Mouse (Mus musculus): ENCODE measurements around the gene Lpcat2b. TPM values are rescaled to one million over a fixed set of nuclear protein-coding genes. Genes with fewer than 3 reads are reported as not detected.

The Lpcat2b gene
- polyA plus RNA-seq, 1 experiment from 2014 or later = not detected

- no peak overlapping the region for H3K27ac ChIP-seq (ENCODE audit: low read length)
- 85% methylated on average over 4 of the region's 4 CpGs for WGBS
- 0 out of 2 replicates have a peak, but pooled peaks cover 4% of the 10 kb centered on the region for H3K36me3 ChIP-seq (ENCODE audit: control insufficient read depth, insufficient read depth, low read length)
- H3K9me3 ChIP-seq (ENCODE audit: control insufficient read depth, low read length) = no peaks in the 10 kb centered on the region
- H3K4me2 ChIP-seq (ENCODE audit: low read depth, low read length) = no peak overlapping the region
- H3K4me1 ChIP-seq (replicated peaks; ENCODE audit: control insufficient read depth, insufficient read depth, low read length) = no peaks in the 10 kb centered on the region
- no peaks in the 10 kb centered on the region for H3K27me3 ChIP-seq (ENCODE audit: control insufficient read depth, insufficient read depth, low read depth, low read length)
- H3K9ac ChIP-seq (ENCODE audit: low read length) = no peak overlapping the region
- no peak for ATAC-seq (ENCODE audit: low read depth)
- H3K4me3 ChIP-seq (ENCODE audit: low read length) = no peak overlapping the region
These were observed 35.7 kb downstream of the Lpcat2b start for GRCm38 (mm10) chr5:107467098-107467497.

GRCm38 (mm10) chr5:107470600-107471329, 39.4 kb downstream of the Lpcat2b start:
- no peaks in the 10 kb centered on the region for H3K9me3 ChIP-seq (ENCODE audit: control insufficient read depth, low read length)
- no peak overlapping the region for H3K4me3 ChIP-seq (ENCODE audit: low read length)
- no peak overlapping the region for H3K4me2 ChIP-seq (ENCODE audit: low read depth, low read length)
- H3K36me3 ChIP-seq (ENCODE audit: control insufficient read depth, insufficient read depth, low read length) = 0 out of 2 replicates have a peak, but pooled peaks cover 6% of the 10 kb centered on the region
- no peak overlapping the region for H3K27ac ChIP-seq (ENCODE audit: low read length)
- no peaks in the 10 kb centered on the region for H3K27me3 ChIP-seq (ENCODE audit: control insufficient read depth, insufficient read depth, low read depth, low read length)
- ATAC-seq (ENCODE audit: low read depth) = no peak
- WGBS = 70% methylated on average over 10 of the region's 10 CpGs
- no peaks in the 10 kb centered on the region for H3K4me1 ChIP-seq (replicated peaks; ENCODE audit: control insufficient read depth, insufficient read depth, low read length)
- no peak overlapping the region for H3K9ac ChIP-seq (ENCODE audit: low read length)

GRCm38 (mm10) chr5:107480194-107480593, 48.8 kb downstream of the Lpcat2b start:
- H3K4me2 ChIP-seq (ENCODE audit: low read depth, low read length) = no peak overlapping the region
- WGBS = 84% methylated on average over 2 of the region's 2 CpGs
- no peak for ATAC-seq (ENCODE audit: low read depth)
- no peaks in the 10 kb centered on the region for H3K4me1 ChIP-seq (replicated peaks; ENCODE audit: control insufficient read depth, insufficient read depth, low read length)
- no peak overlapping the region for H3K4me3 ChIP-seq (ENCODE audit: low read length)
- H3K9me3 ChIP-seq (ENCODE audit: control insufficient read depth, low read length) = no peaks in the 10 kb centered on the region
- no peak overlapping the region for H3K9ac ChIP-seq (ENCODE audit: low read length)
- no peaks in the 10 kb centered on the region for H3K27me3 ChIP-seq (ENCODE audit: control insufficient read depth, insufficient read depth, low read depth, low read length)
- no peak overlapping the region for H3K27ac ChIP-seq (ENCODE audit: low read length)
- 0 out of 2 replicates have a peak, but pooled peaks cover 1% of the 10 kb centered on the region for H3K36me3 ChIP-seq (ENCODE audit: control insufficient read depth, insufficient read depth, low read length)

Other genes with a start within 250 kb of the Lpcat2b start
- gene Tgfbr3, start 141.9 kb upstream of the Lpcat2b start, polyA plus RNA-seq (2015; fragmentation: Nextera tagmentation; extraction: Ambion mirVana) = 29.1 and 31.5 TPM in 2 replicates
- 1.9 and 2.0 TPM in 2 replicates for gene Brdt, start 100.4 kb upstream of the Lpcat2b start, polyA plus RNA-seq (2015; fragmentation: Nextera tagmentation; extraction: Ambion mirVana)
- 1.8 and 1.9 TPM in 2 replicates for gene Ephx4, start 28.8 kb upstream of the Lpcat2b start, polyA plus RNA-seq (2015; fragmentation: Nextera tagmentation; extraction: Ambion mirVana)
- gene Btbd8, start 6.4 kb downstream of the Lpcat2b start, polyA plus RNA-seq (2015; fragmentation: Nextera tagmentation; extraction: Ambion mirVana) = 3.7 and 4.3 TPM in 2 replicates
- gene Gm42669, start 76.1 kb downstream of the Lpcat2b start, polyA plus RNA-seq (2015; fragmentation: Nextera tagmentation; extraction: Ambion mirVana) = 0.36 and 0.62 TPM in 2 replicates
- 0.08 TPM in 2 replicates for gene 1700028K03Rik, start 103.2 kb downstream of the Lpcat2b start, polyA plus RNA-seq (2015; fragmentation: Nextera tagmentation; extraction: Ambion mirVana)
- gene Rpap2, start 165.8 kb downstream of the Lpcat2b start, polyA plus RNA-seq (2015; fragmentation: Nextera tagmentation; extraction: Ambion mirVana) = 14.9 and 15.1 TPM in 2 replicates
- gene Glmn, start 166.3 kb downstream of the Lpcat2b start, polyA plus RNA-seq (2015; fragmentation: Nextera tagmentation; extraction: Ambion mirVana) = 24.5 and 25.1 TPM in 2 replicates

All from lung, embryonic 16.5 days (tissue).